Mouse (Mus musculus) myocyte (in vitro differentiated cells): ENCODE data around the gene Habp2. TPM values are rescaled to one million over a fixed set of nuclear protein-coding genes. Genes with fewer than 3 reads are reported as not detected.

Source experiments
- H3K27me3 ChIP-seq: one replicate; pipeline ENCODE4 v1.6.1; 2011; ENCODE audit not compliant: control insufficient read depth, insufficient read depth, insufficient read length
- H3K36me3 ChIP-seq: one replicate; pipeline ENCODE4 v1.6.1; 2011; ENCODE audit not compliant: control insufficient read depth, insufficient read depth
- H3K4me2 ChIP-seq: one replicate; pipeline ENCODE4 v1.6.1; 2011; ENCODE audit warnings: low read depth, control low read depth
- H3K4me3 ChIP-seq: one replicate; pipeline ENCODE4 v1.5.1; 2011; ENCODE audit warnings: mild to moderate bottlenecking, control low read depth, moderate library complexity
- H3K79me2 ChIP-seq: one replicate; pipeline ENCODE4 v1.6.1; 2011; ENCODE audit not compliant: control insufficient read depth, insufficient read depth
- H3ac ChIP-seq: one replicate; pipeline ENCODE4 v1.6.1; 2011; ENCODE audit not compliant: control insufficient read depth, insufficient read length
- CEBPB ChIP-seq: IDR thresholded peaks from 2 replicates; pipeline ENCODE4 v1.6.1; 2011; ENCODE audit warnings: mild to moderate bottlenecking, moderate library complexity; ENCODE audit not compliant: poor library complexity, insufficient read depth, severe bottlenecking
- E2F4 ChIP-seq: IDR thresholded peaks from one replicate; pipeline ENCODE4 v1.6.1; 2011; ENCODE audit warnings: mild to moderate bottlenecking, control low read depth, moderate library complexity; ENCODE audit not compliant: insufficient read depth
- MAX ChIP-seq: IDR thresholded peaks from one replicate; pipeline ENCODE4 v1.6.1; 2011; ENCODE audit warnings: low read depth, mild to moderate bottlenecking, control low read depth
- MYOD1 ChIP-seq, 3 experiments: IDR thresholded peaks; one replicate each; pipeline ENCODE4 v1.6.1; 2011; ENCODE audit warnings: control low read depth in 2 of 3, low read depth in 2 of 3, mild to moderate bottlenecking in 2 of 3, moderate library complexity in 1 of 3; ENCODE audit not compliant: insufficient read length in 2 of 3, control insufficient read depth in 1 of 3
- MYOG ChIP-seq, 3 experiments: IDR thresholded peaks; one replicate each; pipeline ENCODE4 v1.6.1; 2011; ENCODE audit warnings: control low read depth in 2 of 3, low read depth in 2 of 3, mild to moderate bottlenecking in 2 of 3; ENCODE audit not compliant: insufficient read length in 2 of 3, control insufficient read depth in 1 of 3, insufficient read depth in 1 of 3
- POLR2A ChIP-seq: IDR thresholded peaks from one replicate; pipeline ENCODE4 v1.6.1; 2011; ENCODE audit warnings: low read depth, mild to moderate bottlenecking, control low read depth, moderate library complexity; ENCODE audit not compliant: insufficient read length
- POLR2AphosphoS2 ChIP-seq: IDR thresholded peaks from one replicate; pipeline ENCODE4 v1.6.1; 2011; ENCODE audit warnings: low read depth, control low read depth; ENCODE audit not compliant: insufficient read length
- REST ChIP-seq: IDR thresholded peaks from one replicate; pipeline ENCODE4 v1.6.1; 2011; ENCODE audit warnings: mild to moderate bottlenecking, control low read depth, moderate library complexity; ENCODE audit not compliant: insufficient read depth, insufficient read length
- SRF ChIP-seq: IDR thresholded peaks from one replicate; pipeline ENCODE4 v1.6.1; 2011; ENCODE audit warnings: low read depth; ENCODE audit not compliant: control insufficient read depth, insufficient read length
- TCF12 ChIP-seq: IDR thresholded peaks from one replicate; pipeline ENCODE4 v1.6.1; 2011; ENCODE audit warnings: mild to moderate bottlenecking, control low read depth; ENCODE audit not compliant: poor library complexity, insufficient read depth, severe bottlenecking
- TCF3 ChIP-seq: IDR thresholded peaks from one replicate; pipeline ENCODE4 v1.6.1; 2011; ENCODE audit warnings: low read depth, control low read depth; ENCODE audit not compliant: insufficient read length
- USF1 ChIP-seq: IDR thresholded peaks from one replicate; pipeline ENCODE4 v1.6.1; 2011; ENCODE audit warnings: low read depth, mild to moderate bottlenecking, control low read depth, moderate library complexity
- polyA plus RNA-seq: library from polyadenylated mRNA; unstranded; fragments of >200 nt; fragmentation: generic; extraction: Trizol; gene quantifications from one replicate; pipeline ENCODE4 v1.2.1, GENCODE M21; 2012; ENCODE audit warnings: missing spikeins

Gene Habp2
- polyA plus RNA-seq, 1 experiment = 0.49 TPM

- Histone ChIP-seq H3K4me3 (no peak overlapping the region), H3ac (no peak overlapping the region), H3K4me2 (no peak overlapping the region), H3K36me3 (no peaks in the 10 kb centered on the region), H3K79me2 (no peaks in the 10 kb centered on the region), H3K27me3 (no peaks in the 10 kb centered on the region)
- TF ChIP-seq POLR2AphosphoS2 (no peak), REST (no peak), MYOG (IDR thresholded peaks at IDR 0.05; ENCODE audit: control insufficient read depth in 1 of 3, insufficient read depth in 1 of 3, insufficient read length in 2 of 3, low read depth in 2 of 3) (no peak), USF1 (peak; percentile 60), CEBPB (no peak)
These were observed 72.0 kb downstream of the Habp2 start for GRCm38 (mm10) chr19:56358890-56359289.

- no peak overlapping the region for H3ac ChIP-seq
- no peaks in the 10 kb centered on the region for H3K36me3 ChIP-seq
- H3K79me2 ChIP-seq = no peaks in the 10 kb centered on the region
- TF ChIP-seq SRF = no peak
- no peak for TF ChIP-seq CEBPB
- TF ChIP-seq MYOG (IDR thresholded peaks at IDR 0.05; ENCODE audit: control insufficient read depth in 1 of 3, insufficient read depth in 1 of 3, insufficient read length in 2 of 3, low read depth in 2 of 3) = no peak
- no peak for TF ChIP-seq USF1
- no peak for TF ChIP-seq E2F4
- TF ChIP-seq MYOD1 (IDR thresholded peaks at IDR 0.05; ENCODE audit: control insufficient read depth in 1 of 3, insufficient read length in 2 of 3, low read depth in 2 of 3) = no peak
- TF ChIP-seq POLR2AphosphoS2 = no peak
- no peak for TF ChIP-seq TCF12
- TF ChIP-seq POLR2A = no peak
- no peak for TF ChIP-seq MAX
- H3K4me2 ChIP-seq = no peak overlapping the region
- no peaks in the 10 kb centered on the region for H3K27me3 ChIP-seq
- no peak overlapping the region for H3K4me3 ChIP-seq
These were observed 77.0 kb downstream of the Habp2 start for GRCm38 (mm10) chr19:56363721-56364460.

GRCm38 (mm10) chr19:56364563-56364962, 77.6 kb downstream of the Habp2 start:
- H3K4me3 ChIP-seq = no peak overlapping the region
- no peak overlapping the region for H3K4me2 ChIP-seq
- no peaks in the 10 kb centered on the region for H3K27me3 ChIP-seq
- no peaks in the 10 kb centered on the region for H3K36me3 ChIP-seq
- H3ac ChIP-seq = no peak overlapping the region
- TF ChIP-seq TCF3 (no peak), SRF (no peak), TCF12 (no peak), MYOG (IDR thresholded peaks at IDR 0.05; ENCODE audit: control insufficient read depth in 1 of 3, insufficient read depth in 1 of 3, insufficient read length in 2 of 3, low read depth in 2 of 3) (no peak), MAX (no peak), MYOD1 (IDR thresholded peaks at IDR 0.05; ENCODE audit: control insufficient read depth in 1 of 3, insufficient read length in 2 of 3, low read depth in 2 of 3) (no peak), POLR2A (no peak), CEBPB (no peak), E2F4 (no peak)
- no peaks in the 10 kb centered on the region for H3K79me2 ChIP-seq

- Histone ChIP-seq H3ac (no peak overlapping the region), H3K4me2 (no peak overlapping the region), H3K79me2 (no peaks in the 10 kb centered on the region), H3K27me3 (no peaks in the 10 kb centered on the region), H3K4me3 (no peak overlapping the region), H3K36me3 (no peaks in the 10 kb centered on the region)
- TF ChIP-seq MYOD1 (IDR thresholded peaks at IDR 0.05; ENCODE audit: control insufficient read depth in 1 of 3, insufficient read length in 2 of 3, low read depth in 2 of 3) = no peak
- TF ChIP-seq SRF = no peak
- no peak for TF ChIP-seq REST
- TF ChIP-seq MYOG (IDR thresholded peaks at IDR 0.05; ENCODE audit: control insufficient read depth in 1 of 3, insufficient read depth in 1 of 3, insufficient read length in 2 of 3, low read depth in 2 of 3) = no peak
- no peak for TF ChIP-seq MAX
- no peak for TF ChIP-seq USF1
- no peak for TF ChIP-seq E2F4
- no peak for TF ChIP-seq POLR2A
- TF ChIP-seq CEBPB = no peak
- TF ChIP-seq TCF12 = no peak
- TF ChIP-seq POLR2AphosphoS2 = no peak
- TF ChIP-seq TCF3 = no peak
These were observed 79.2 kb downstream of the Habp2 start for GRCm38 (mm10) chr19:56366168-56366567.

GRCm38 (mm10) chr19:56366625-56367024, 79.7 kb downstream of the Habp2 start:
- Histone ChIP-seq H3K4me2 (no peak overlapping the region), H3ac (no peak overlapping the region), H3K36me3 (no peaks in the 10 kb centered on the region), H3K79me2 (no peaks in the 10 kb centered on the region), H3K4me3 (no peak overlapping the region), H3K27me3 (no peaks in the 10 kb centered on the region)
- TF ChIP-seq MAX (no peak), TCF3 (no peak), USF1 (no peak), CEBPB (no peak), MYOG (IDR thresholded peaks at IDR 0.05; ENCODE audit: control insufficient read depth in 1 of 3, insufficient read depth in 1 of 3, insufficient read length in 2 of 3, low read depth in 2 of 3) (no peak), POLR2A (no peak), TCF12 (no peak), REST (no peak), MYOD1 (IDR thresholded peaks at IDR 0.05; ENCODE audit: control insufficient read depth in 1 of 3, insufficient read length in 2 of 3, low read depth in 2 of 3) (no peak), E2F4 (no peak)
